Mouse (Mus musculus): Measurements from ENCODE around the gene Clec4d.

DNA sequence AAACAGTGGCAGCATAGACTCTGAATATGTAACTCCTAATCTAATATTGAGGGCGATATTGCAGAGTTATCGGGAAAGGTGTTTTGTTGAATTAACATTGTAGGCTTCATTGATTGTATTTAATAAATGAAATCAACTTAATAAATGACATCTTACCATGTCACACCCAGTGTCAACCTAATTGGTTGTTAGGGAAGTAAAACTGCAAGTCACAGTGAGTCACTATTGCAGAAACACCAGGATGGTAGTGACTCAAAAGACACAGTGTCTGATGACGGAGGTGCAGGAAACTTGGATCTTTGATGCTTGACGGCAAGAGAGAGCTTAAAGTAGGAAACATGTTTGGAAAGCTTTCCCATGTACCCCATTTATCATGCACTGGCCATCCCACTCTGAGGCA is 3.9 kb downstream of the Clec4d start:
- TF ChIP-seq CTCF (IDR thresholded peaks at IDR 0.05; ENCODE audit: low read depth) (no peak), EP300 (IDR thresholded peaks at IDR 0.05; ENCODE audit: low read depth) (no peak)
